Mouse (Mus musculus) inflammation-experienced regulatory T-cells, adult 16 weeks (primary cell): ENCODE measurements around the gene Gm20479. TPM values are rescaled to one million over a fixed set of nuclear protein-coding genes. Genes with fewer than 3 reads are reported as not detected.

ENCODE experiments used
- polyA plus RNA-seq: library from polyadenylated mRNA; unstranded; fragments of 100-300 nt; shearing (Covaris generic); gene quantifications from one replicate; pipeline ENCODE4 v1.2.1, GENCODE M21; 2017

The Gm20479 gene
- polyA plus RNA-seq, result 1.00 TPM

DNA sequence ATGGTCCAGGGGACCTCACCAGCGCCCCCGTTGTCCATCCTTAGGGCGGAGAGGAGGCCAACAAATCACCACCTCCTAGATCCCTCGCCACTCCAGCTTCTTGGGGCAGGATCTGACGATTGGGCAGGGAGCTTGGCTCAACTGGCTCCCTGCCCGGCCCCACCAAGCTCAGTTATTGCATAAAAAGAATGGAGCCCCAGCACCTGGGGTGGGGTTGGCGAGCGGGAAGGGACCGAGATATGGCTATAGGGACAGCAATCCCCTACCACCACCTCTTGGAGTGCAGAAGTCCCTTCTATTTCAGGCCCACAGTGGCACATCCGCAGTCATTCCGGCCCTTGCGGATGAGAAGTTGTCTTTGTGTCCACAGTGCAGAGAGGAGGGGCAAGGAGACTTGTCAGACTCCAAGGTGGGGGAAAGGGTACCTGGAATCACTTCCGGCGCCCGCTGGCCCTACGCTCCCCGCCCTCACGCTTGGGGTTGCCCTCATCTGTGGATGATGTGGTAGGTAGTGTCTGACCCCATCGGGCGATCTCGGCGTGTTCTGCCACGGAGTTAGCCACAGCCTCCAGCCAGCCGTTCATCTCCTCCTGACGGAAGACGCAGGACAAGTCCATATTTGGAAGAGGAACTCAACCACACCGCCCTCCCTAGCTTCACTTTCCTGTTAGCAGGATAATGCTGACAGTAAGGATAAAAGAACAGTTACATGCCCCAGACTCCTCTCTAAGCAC lies at the start of gene Gm20479:
Gene Gm20479 (minus strand): TSS at position 559 of the 734 bp plus-strand sequence.

DNA sequence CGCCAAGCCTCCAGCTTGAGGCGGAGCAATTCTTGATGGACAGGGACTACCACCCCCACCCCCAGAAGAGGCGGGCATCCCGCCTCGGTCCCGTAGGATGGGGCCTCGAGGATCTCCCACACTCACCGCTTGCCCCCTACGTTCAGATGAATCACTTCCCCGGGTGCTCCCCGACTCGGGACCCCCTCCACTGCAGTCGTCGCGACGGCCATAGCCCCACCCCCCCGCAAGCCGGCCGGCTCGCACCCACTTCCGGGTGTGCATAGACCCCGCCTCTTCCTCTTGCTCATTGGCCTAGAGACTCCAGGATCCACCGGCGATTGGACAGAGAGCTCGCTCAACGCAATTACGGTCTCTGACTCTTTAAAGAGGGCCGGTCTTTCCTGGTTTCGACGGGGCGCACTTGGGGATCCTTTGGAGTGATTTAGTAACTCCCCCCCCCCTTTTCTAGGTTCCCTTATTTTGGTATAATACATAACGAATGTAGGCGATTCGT lies 1.4 kb downstream of the Gm20479 start, which contains the start of gene Shkbp1:
Gene Shkbp1 (minus strand): TSS at position 275 of the 496 bp plus-strand sequence.

DNA sequence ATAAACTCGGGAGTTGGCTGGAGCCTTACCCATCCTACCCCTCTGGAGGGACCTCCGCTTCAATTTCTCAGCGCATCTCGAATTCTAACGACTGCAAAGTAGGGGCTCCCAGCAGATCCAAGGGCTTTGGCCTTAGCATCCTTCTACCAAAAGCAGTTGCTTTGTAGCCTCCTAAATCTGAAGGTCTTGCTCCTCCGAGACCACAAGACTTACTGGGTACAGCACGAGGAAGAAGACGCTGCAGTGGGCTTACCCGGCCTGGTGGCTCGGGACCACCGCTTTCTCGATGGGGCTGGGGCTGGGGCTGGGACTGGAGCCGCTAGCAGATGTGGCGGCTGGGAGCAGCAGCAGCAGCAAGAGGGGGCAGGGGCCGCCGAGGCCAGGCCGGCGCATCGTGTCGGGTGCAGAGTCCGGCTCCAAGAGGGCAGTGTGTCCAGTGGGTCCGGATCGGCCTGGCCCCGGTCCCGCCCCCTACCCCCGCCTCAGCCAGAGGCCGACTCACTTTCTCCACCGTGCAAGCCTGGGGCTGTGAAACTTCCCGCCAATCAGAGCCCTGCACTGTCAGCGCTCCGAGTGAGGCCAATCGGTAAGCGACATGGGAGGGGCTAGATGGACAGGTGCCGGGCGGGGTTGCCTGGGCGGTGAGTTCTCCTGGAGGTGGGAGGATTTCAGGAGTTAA lies 19.9 kb downstream of the Gm20479 start, which contains the start of gene Ltbp4:
Gene Ltbp4 (minus strand): TSS at position 518 of the 679 bp plus-strand sequence.

Other genes starting within 250 kb of the Gm20479 start
- not detected for gene Cyp2f2, start 237.5 kb downstream of the Gm20479 start, polyA plus RNA-seq
- gene Cyp2t4, start 203.7 kb downstream of the Gm20479 start, polyA plus RNA-seq, result not detected
- 91.6 TPM for gene Egln2, start 190.6 kb downstream of the Gm20479 start, polyA plus RNA-seq
- gene Rab4b, start 178.5 kb downstream of the Gm20479 start, polyA plus RNA-seq, result 171 TPM
- 0.89 TPM for gene Gm21983, start 176.3 kb downstream of the Gm20479 start, polyA plus RNA-seq
- gene Mia, start 176.3 kb downstream of the Gm20479 start, polyA plus RNA-seq, result 0.98 TPM
- gene BC024978, start 161.6 kb downstream of the Gm20479 start, polyA plus RNA-seq, result 2.3 TPM
- gene Snrpa, start 161.1 kb downstream of the Gm20479 start, polyA plus RNA-seq, result 111 TPM
- gene Itpkc, start 128.8 kb downstream of the Gm20479 start, polyA plus RNA-seq, result 4.7 TPM
- gene Coq8b, start 124.4 kb downstream of the Gm20479 start, polyA plus RNA-seq, result 33.5 TPM
- gene Numbl, start 99.0 kb downstream of the Gm20479 start, polyA plus RNA-seq, result 0.79 TPM
- 1.2 TPM for gene Ltbp4, start 19.7 kb downstream of the Gm20479 start, polyA plus RNA-seq
- 110 TPM for gene Shkbp1, start 1.4 kb downstream of the Gm20479 start, polyA plus RNA-seq
- gene Sptbn4, start 90.3 kb upstream of the Gm20479 start, polyA plus RNA-seq, result 0.29 TPM
- gene Blvrb, start 90.6 kb upstream of the Gm20479 start, polyA plus RNA-seq, result 17.9 TPM
- gene Sertad3, start 116.3 kb upstream of the Gm20479 start, polyA plus RNA-seq, result 67.9 TPM
- gene Sertad1, start 129.5 kb upstream of the Gm20479 start, polyA plus RNA-seq, result 84.0 TPM
- 1.2 TPM for gene Prx, start 141.9 kb upstream of the Gm20479 start, polyA plus RNA-seq
- not detected for gene Hipk4, start 165.8 kb upstream of the Gm20479 start, polyA plus RNA-seq
- gene Pld3, start 195.8 kb upstream of the Gm20479 start, polyA plus RNA-seq, result 265 TPM
- gene 2310022A10Rik, start 195.8 kb upstream of the Gm20479 start, polyA plus RNA-seq, result 22.7 TPM
- 111 TPM for gene Akt2, start 234.1 kb upstream of the Gm20479 start, polyA plus RNA-seq